Mouse (Mus musculus) kidney, embryonic 15.5 days (tissue): ENCODE results near the gene 4921517D22Rik. TPM values are rescaled to one million over a fixed set of nuclear protein-coding genes. Genes with fewer than 3 reads are reported as not detected.
"Not testable (repeated sequence)": the region's sequence is repeated elsewhere in the genome, so short reads cannot be mapped to it uniquely, and the experiment has no call there.

ENCODE experiments used
- ATAC-seq: fragments of 200-750 bp; cut with Nextera tagmentation; replicated peaks from 2 replicates; pipeline ENCODE4 v1.8.0; 2017; ENCODE audit warnings: moderate TSS enrichment; ENCODE audit not compliant: low FRiP score
- H3K27ac ChIP-seq: fragments of 300-500 bp; sonication (generic); 2 replicates; pipeline ENCODE4 v1.5.1; 2015; ENCODE audit warnings: mild to moderate bottlenecking, inconsistent platforms
- H3K27me3 ChIP-seq: fragments of 300-500 bp; sonication (generic); 2 replicates; pipeline ENCODE4 v1.6.1; 2015; ENCODE audit warnings: inconsistent platforms
- H3K36me3 ChIP-seq: fragments of 300-500 bp; sonication (generic); 2 replicates; pipeline ENCODE4 v1.6.1; 2015; ENCODE audit warnings: inconsistent platforms
- H3K4me1 ChIP-seq: fragments of 300-500 bp; sonication (generic); 2 replicates; pipeline ENCODE4 v1.6.1; 2015; ENCODE audit warnings: inconsistent platforms
- H3K4me2 ChIP-seq: fragments of 300-500 bp; sonication (generic); 2 replicates; pipeline ENCODE4 v1.6.1; 2015; ENCODE audit warnings: moderate library complexity, mild to moderate bottlenecking, inconsistent platforms
- H3K4me3 ChIP-seq: fragments of 300-500 bp; sonication (generic); replicated peaks from 2 replicates; pipeline ENCODE4 v1.5.1; 2015; ENCODE audit warnings: mild to moderate bottlenecking, inconsistent platforms
- H3K9ac ChIP-seq: fragments of 300-500 bp; sonication (generic); 2 replicates; pipeline ENCODE4 v1.6.1; 2015; ENCODE audit warnings: mild to moderate bottlenecking, inconsistent platforms
- H3K9me3 ChIP-seq: fragments of 300-500 bp; sonication (generic); replicated peaks from 2 replicates; pipeline ENCODE4 v1.6.1; 2016; ENCODE audit warnings: inconsistent platforms
- WGBS: fragments of 180-500 bp; shearing (Covaris S2); methylation state at CpG from one replicate; pipeline ENCODE4 v1.1.7; 2015; ENCODE audit warnings: mixed read lengths; 5-methylcytosine and 5-hydroxymethylcytosine counted together
- polyA plus RNA-seq: library from polyadenylated mRNA; unstranded; fragments of >200 nt; fragmentation: Nextera tagmentation; extraction: Ambion mirVana; gene quantifications from 2 replicates; pipeline ENCODE4 v1.2.1, GENCODE M21; 2015

The 4921517D22Rik gene
- polyA plus RNA-seq, 1 experiment from 2014 or later, result not detected

DNA sequence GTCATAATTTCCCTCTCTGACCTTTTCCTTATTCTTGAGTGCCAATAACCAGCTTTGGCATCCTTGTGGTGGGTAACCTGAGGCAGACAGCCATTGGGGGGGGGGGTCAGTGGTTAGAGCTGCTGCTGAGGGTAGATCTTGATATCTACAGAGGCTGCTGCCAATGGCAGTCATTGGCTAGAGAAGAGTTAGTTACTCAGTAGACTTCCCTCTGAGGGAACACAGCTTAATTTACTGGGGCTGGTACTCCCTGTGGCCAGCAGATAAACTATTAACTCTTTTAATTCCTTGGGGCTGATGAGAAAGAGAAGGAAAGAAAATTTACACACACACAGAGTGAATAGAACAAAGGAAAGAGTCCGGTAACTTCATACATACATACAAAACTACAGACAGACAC is 25.6 kb upstream of the 4921517D22Rik start:
- 93% methylated on average over 1 of the region's 1 CpGs for WGBS

DNA sequence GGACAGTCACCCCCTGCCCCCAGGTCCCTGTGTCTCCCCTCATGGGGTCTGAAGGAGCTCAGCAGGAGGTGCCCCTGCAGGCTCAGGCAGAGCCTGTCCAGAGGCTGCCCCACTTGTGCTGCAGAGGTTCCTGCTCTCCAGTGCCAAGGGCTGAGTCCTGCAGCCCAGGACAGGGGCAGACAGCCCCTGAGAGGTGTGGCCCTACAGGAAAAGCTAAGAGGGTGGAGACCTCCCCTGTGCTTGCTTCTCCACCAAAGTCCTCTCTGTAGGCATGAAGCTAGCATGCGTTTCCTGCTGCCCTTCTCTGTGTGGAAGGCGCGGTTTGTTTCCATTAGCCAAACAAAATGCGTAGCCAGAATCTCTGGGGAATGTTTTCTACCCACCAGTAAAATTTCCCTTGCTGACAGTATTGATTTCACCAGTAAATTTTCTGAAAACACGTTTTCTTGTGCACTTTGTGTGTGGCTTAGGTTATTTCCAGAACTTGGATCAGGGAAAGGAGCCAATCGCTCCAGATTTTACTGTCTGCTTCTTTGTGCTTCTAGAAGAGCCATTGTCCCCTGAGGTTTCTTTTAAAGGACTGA is 25.0 kb upstream of the 4921517D22Rik start:
- not testable (repeated sequence) for H3K36me3 ChIP-seq, H3K4me1 ChIP-seq, H3K27ac ChIP-seq, H3K4me2 ChIP-seq, H3K9ac ChIP-seq, H3K9me3 ChIP-seq, H3K27me3 ChIP-seq, H3K4me3 ChIP-seq
- ATAC-seq, result 0 out of 2 replicates have a peak, but pooled peaks have one; percentile 15
- WGBS, result 30% methylated on average over 6 of the region's 6 CpGs

More for the DNA sequence above, 25.6 kb upstream of the 4921517D22Rik start:
- H3K27me3 ChIP-seq, result no peaks in the 10 kb centered on the region
- H3K9me3 ChIP-seq, result no peaks in the 10 kb centered on the region
- H3K4me3 ChIP-seq, result no peak overlapping the region
- H3K27ac ChIP-seq, result no peak overlapping the region
- ATAC-seq, result no peak
- H3K4me1 ChIP-seq, result peaks cover 6% of the 10 kb centered on the region; the same call in 1 of the 2 replicates
- no peaks in the 10 kb centered on the region for H3K36me3 ChIP-seq
- H3K4me2 ChIP-seq, result no peak overlapping the region
- H3K9ac ChIP-seq, result no peak overlapping the region

DNA sequence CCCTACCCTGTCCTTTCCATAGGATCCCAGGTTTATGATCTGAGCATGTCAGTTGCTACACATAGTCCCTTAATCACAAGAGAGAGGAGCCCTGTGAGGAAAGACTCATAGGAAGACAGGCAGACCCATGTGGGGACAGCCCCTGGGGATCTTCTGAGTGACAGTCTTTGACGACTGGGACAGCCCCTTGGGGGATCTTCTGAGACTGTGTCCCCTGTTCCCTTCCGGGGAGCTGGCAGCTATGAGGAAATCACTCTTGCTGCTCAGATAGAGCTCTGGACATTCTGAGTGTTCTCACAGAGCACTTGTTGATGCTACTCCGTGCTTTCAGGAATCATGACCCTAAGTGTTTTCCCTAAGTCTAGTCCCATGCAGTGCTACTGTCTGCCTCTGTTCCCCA is 19.8 kb upstream of the 4921517D22Rik start:
- no peaks in the 10 kb centered on the region for H3K4me1 ChIP-seq
- H3K36me3 ChIP-seq, result no peaks in the 10 kb centered on the region
- H3K4me3 ChIP-seq, result no peak overlapping the region
- no peak for ATAC-seq
- no peaks in the 10 kb centered on the region for H3K27me3 ChIP-seq
- 43% methylated on average over 3 of the region's 3 CpGs for WGBS
- no peak overlapping the region for H3K9ac ChIP-seq
- H3K9me3 ChIP-seq, result no peaks in the 10 kb centered on the region
- H3K4me2 ChIP-seq, result no peak overlapping the region
- H3K27ac ChIP-seq, result no peak overlapping the region

DNA sequence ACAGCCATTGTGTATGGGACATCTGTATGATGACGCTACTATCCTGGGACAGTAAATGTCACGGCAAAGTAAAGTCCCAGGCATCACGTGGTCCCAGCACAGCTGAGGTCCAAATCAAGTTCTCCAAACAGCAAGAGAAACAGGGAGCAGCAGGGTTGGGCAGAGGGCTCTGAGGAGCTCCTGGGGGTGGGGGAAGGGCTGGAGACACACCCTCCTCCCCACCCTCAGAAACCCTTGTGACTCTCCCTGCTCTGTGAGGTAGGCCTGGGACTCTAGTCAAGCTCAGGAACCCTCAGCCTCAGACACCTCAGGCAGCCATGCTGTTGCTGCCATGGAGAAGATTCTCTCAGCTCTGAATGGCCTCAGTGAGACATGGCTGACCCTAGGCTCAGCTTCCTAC is 18.1 kb upstream of the 4921517D22Rik start, which contains the start of gene Spata31d1b:
Gene Spata31d1b (plus strand): TSS at position 301 of the 400 bp plus-strand sequence.
- H3K4me1 ChIP-seq, H3K27ac ChIP-seq, H3K4me2 ChIP-seq, ATAC-seq, H3K9ac ChIP-seq, H3K36me3 ChIP-seq, H3K27me3 ChIP-seq, H3K4me3 ChIP-seq, H3K9me3 ChIP-seq: not testable (repeated sequence)
- WGBS, result 67% methylated on average over 3 of the region's 3 CpGs

DNA sequence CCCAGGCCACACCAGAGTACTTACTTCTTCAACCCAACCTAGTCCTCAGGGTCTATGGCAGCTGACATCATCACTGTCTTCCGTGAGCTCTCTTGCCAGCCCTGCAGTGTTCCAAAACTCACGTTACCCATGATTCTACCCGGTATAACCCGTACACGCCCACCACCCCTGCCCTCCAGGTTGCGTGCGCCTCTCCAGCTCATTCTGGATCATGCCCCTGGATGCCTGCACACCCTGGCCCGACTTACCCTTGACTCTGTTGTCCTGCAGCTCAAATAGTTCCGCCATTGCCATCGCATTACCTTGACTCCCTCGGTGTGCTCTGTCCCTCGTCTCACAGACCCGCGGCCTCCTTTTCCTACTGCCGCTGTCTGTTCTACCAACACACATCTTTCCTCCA is 16.3 kb upstream of the 4921517D22Rik start, which contains the start of gene Spata31d1a:
Gene Spata31d1a (minus strand): TSS at position 101 of the 400 bp plus-strand sequence.
- no peaks in the 10 kb centered on the region for H3K27me3 ChIP-seq
- H3K9me3 ChIP-seq, result no peaks in the 10 kb centered on the region
- 90% methylated on average over 15 of the region's 15 CpGs for WGBS
- no peaks in the 10 kb centered on the region for H3K36me3 ChIP-seq
- H3K4me3 ChIP-seq, result no peak within 1 kb of the TSS
- no peak within 1 kb of the TSS for H3K4me2 ChIP-seq
- ATAC-seq, result no peak
- H3K4me1 ChIP-seq, result no peaks in the 10 kb centered on the region
- H3K27ac ChIP-seq, result no peak within 1 kb of the TSS
- H3K9ac ChIP-seq, result no peak within 1 kb of the TSS

- no peak overlapping the region for H3K4me2 ChIP-seq
- H3K27ac ChIP-seq, result no peak overlapping the region
- no peaks in the 10 kb centered on the region for H3K27me3 ChIP-seq
- no peaks in the 10 kb centered on the region for H3K9me3 ChIP-seq
- no peak overlapping the region for H3K9ac ChIP-seq
- 42% methylated on average over 12 of the region's 12 CpGs for WGBS
- H3K36me3 ChIP-seq, result no peaks in the 10 kb centered on the region
- ATAC-seq, result 0 out of 2 replicates have a peak, but pooled peaks have one; percentile 62
- no peak overlapping the region for H3K4me3 ChIP-seq
- 0 out of 2 replicates have a peak, but pooled peaks cover 5% of the 10 kb centered on the region for H3K4me1 ChIP-seq
Observed at GRCm38 (mm10) chr13:59704562-59704961, 10.7 kb upstream of the 4921517D22Rik start.

GRCm38 (mm10) chr13:59703514-59703913 is 9.6 kb upstream of the 4921517D22Rik start:
- Histone ChIP-seq H3K4me1 (0 out of 2 replicates have a peak, but pooled peaks cover 5% of the 10 kb centered on the region), H3K9me3 (no peaks in the 10 kb centered on the region), H3K4me3 (no peak overlapping the region), H3K36me3 (no peaks in the 10 kb centered on the region), H3K4me2 (no peak overlapping the region), H3K9ac (no peak overlapping the region), H3K27me3 (no peaks in the 10 kb centered on the region), H3K27ac (no peak overlapping the region)
- no peak for ATAC-seq
- WGBS, result 82% methylated on average over 12 of the region's 12 CpGs

GRCm38 (mm10) chr13:59700137-59700536 is 6.2 kb upstream of the 4921517D22Rik start:
- 74% methylated on average over 1 of the region's 1 CpGs for WGBS
- not testable (repeated sequence) for H3K4me1 ChIP-seq, H3K27ac ChIP-seq, ATAC-seq, H3K9ac ChIP-seq, H3K4me3 ChIP-seq, H3K9me3 ChIP-seq, H3K27me3 ChIP-seq, H3K4me2 ChIP-seq, H3K36me3 ChIP-seq

DNA sequence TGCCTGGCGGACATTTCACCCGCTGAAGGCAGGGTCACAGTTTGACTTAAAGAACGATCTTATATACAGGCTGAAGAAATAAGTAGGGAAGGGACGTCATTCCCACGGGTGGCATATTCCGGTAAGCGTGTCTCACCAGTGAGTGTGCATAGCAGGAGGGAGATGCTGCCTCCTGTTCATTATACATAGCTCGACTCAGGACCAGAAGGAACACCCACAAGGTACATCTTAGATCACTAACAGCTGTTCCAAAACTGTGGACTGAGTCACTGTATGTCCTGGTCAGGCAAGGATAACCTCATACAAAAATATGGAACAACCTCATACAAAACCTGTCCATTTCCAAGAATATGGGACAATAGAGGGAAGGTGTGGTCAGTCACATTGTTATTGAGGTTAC is 5.2 kb upstream of the 4921517D22Rik start:
- Histone ChIP-seq H3K27me3 (no peaks in the 10 kb centered on the region), H3K4me2 (no peak overlapping the region), H3K9ac (no peak overlapping the region), H3K4me3 (no peak overlapping the region), H3K9me3 (no peaks in the 10 kb centered on the region), H3K36me3 (no peaks in the 10 kb centered on the region), H3K4me1 (no peaks in the 10 kb centered on the region), H3K27ac (no peak overlapping the region)
- ATAC-seq, result no peak
- WGBS, result 91% methylated on average over 8 of the region's 8 CpGs

DNA sequence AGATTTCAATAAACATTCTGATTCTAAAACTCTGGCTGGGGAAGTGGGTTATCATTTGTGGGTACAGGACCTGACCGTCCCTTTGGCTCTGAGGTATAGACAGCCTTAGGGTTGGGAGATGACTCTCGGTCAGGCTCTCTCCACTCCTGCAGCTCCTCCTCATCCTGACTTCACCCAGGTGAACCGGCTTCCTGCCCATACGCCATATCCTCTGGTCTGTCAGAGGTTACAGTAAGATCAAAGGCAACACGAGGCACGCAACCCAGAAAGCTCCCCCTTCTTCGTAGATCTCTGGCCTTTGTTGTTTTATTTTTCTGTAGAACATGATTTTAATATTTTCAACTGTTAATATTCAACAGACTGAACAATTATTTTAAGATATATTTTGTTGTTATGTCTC is 1.9 kb upstream of the 4921517D22Rik start:
- Histone ChIP-seq H3K27me3 (no peaks in the 10 kb centered on the region), H3K9ac (no peak overlapping the region), H3K4me3 (no peak overlapping the region), H3K4me1 (no peaks in the 10 kb centered on the region), H3K9me3 (no peaks in the 10 kb centered on the region), H3K4me2 (no peak overlapping the region), H3K36me3 (no peaks in the 10 kb centered on the region), H3K27ac (no peak overlapping the region)
- 73% methylated on average over 7 of the region's 7 CpGs for WGBS
- ATAC-seq, result no peak

DNA sequence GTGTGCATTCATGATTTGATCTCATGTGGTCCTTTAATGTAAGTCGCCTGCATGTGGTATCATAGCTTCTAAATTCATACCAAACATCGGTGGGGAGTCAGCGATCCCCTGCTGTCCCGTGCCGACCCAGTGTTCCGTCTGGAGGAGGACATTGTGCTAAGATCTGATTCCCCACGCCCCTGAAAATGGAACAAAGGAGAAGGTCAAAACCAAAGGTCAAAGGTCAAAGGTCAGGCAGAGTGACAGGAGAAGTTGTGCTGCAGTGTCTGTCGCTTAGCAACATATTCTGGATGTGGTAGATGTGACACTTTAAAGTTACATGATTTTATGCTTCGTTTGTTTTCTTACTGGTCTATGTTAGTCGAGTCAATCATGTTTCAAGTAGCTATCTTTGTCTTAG is 2.4 kb downstream of the 4921517D22Rik start:
- 75% methylated on average over 10 of the region's 10 CpGs for WGBS
- no peaks in the 10 kb centered on the region for H3K27me3 ChIP-seq
- no peak overlapping the region for H3K4me2 ChIP-seq
- no peak overlapping the region for H3K27ac ChIP-seq
- no peaks in the 10 kb centered on the region for H3K36me3 ChIP-seq
- no peaks in the 10 kb centered on the region for H3K9me3 ChIP-seq
- H3K4me1 ChIP-seq, result no peaks in the 10 kb centered on the region
- H3K4me3 ChIP-seq, result no peak overlapping the region
- ATAC-seq, result no peak
- no peak overlapping the region for H3K9ac ChIP-seq

- H3K9me3 ChIP-seq, result no peaks in the 10 kb centered on the region
- H3K27me3 ChIP-seq, result no peaks in the 10 kb centered on the region
- no peaks in the 10 kb centered on the region for H3K4me1 ChIP-seq
- H3K4me3 ChIP-seq, result no peak overlapping the region
- ATAC-seq, result no peak
- no peak overlapping the region for H3K9ac ChIP-seq
- H3K27ac ChIP-seq, result no peak overlapping the region
- no peaks in the 10 kb centered on the region for H3K36me3 ChIP-seq
- WGBS, result 78% methylated on average over 7 of the region's 7 CpGs
- H3K4me2 ChIP-seq, result no peak overlapping the region
Observed at GRCm38 (mm10) chr13:59690576-59690975, 3.3 kb downstream of the 4921517D22Rik start.

- Histone ChIP-seq H3K4me3 (no peak overlapping the region), H3K36me3 (no peaks in the 10 kb centered on the region), H3K4me2 (no peak overlapping the region), H3K4me1 (no peaks in the 10 kb centered on the region), H3K27me3 (no peaks in the 10 kb centered on the region), H3K9me3 (no peaks in the 10 kb centered on the region), H3K9ac (no peak overlapping the region), H3K27ac (no peak overlapping the region)
- ATAC-seq, result no peak
- 95% methylated on average over 3 of the region's 3 CpGs for WGBS
Observed at GRCm38 (mm10) chr13:59689843-59690242, 4.1 kb downstream of the 4921517D22Rik start.
